Mouse (Mus musculus) megakaryocyte-erythroid progenitor cell, adult 5 weeks (primary cell): ENCODE measurements around the gene Dnpep. TPM values are rescaled to one million over a fixed set of nuclear protein-coding genes. Genes with fewer than 3 reads are reported as not detected.

ENCODE experiments used
- polyA plus RNA-seq: library from polyadenylated mRNA; stranded (reverse); fragments of >175 nt; gene quantifications from 2 replicates; pipeline ENCODE4 v1.2.3, GENCODE M21; 2012

Gene Dnpep
- 67.1 and 68.5 TPM in 2 replicates for polyA plus RNA-seq

GRCm38 (mm10) chr1:75317241-75318201 lies at the start of gene Dnpep:
TSS of gene Dnpep (minus strand) at chr1:75317990.

DNA sequence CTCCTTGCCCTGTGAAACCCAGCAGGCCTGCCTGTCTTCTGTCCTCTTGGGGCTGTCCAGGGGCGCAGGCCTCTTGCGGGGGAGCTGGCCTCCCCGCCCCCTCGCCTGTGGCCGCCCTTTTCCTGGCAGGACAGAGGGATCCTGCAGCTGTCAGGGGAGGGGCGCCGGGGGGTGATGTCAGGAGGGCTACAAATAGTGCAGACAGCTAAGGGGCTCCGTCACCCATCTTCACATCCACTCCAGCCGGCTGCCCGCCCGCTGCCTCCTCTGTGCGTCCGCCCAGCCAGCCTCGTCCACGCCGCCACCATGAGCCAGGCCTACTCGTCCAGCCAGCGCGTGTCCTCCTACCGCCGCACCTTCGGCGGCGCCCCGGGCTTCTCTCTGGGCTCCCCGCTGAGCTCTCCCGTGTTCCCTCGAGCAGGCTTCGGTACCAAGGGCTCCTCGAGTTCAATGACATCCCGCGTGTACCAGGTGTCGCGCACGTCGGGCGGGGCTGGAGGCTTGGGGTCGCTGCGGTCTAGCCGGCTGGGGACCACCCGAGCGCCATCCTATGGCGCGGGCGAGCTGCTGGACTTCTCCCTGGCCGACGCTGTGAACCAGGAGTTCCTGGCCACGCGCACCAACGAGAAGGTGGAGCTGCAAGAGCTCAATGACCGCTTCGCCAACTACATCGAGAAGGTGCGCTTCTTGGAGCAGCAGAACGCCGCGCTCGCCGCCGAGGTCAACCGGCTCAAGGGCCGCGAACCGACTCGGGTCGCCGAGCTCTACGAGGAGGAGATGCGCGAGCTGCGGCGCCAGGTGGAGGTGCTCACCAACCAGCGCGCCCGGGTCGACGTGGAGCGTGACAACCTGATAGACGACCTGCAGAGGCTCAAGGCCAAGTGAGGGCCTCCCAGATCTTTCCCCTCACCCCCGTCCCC lies 42.6 kb upstream of the Dnpep start, which contains the start of gene Des:
Des (plus strand) TSS at position 218 of the 920 bp plus-strand sequence.

DNA sequence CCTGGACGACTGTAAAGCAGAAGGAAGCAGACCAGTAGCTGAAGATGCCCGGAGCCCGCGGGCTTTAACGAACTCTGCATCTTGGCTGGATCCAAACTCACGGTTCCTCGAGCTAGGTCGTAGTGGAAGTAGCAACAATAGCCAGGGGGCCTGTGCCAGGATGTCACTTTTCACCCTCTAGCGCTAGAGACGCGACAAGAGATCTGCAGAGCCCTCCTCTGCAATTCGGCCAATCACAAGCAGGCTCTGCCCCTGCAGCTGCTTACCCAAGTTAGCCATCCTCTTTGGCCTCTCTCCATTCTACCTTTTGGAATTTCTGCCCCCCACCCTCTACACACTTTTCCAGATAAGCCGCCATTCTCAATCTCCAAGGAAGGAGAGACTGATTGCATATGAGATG lies 39.6 kb downstream of the Dnpep start, which contains the start of gene Resp18:
Resp18 (minus strand) TSS at position 188 of the 400 bp plus-strand sequence.

DNA sequence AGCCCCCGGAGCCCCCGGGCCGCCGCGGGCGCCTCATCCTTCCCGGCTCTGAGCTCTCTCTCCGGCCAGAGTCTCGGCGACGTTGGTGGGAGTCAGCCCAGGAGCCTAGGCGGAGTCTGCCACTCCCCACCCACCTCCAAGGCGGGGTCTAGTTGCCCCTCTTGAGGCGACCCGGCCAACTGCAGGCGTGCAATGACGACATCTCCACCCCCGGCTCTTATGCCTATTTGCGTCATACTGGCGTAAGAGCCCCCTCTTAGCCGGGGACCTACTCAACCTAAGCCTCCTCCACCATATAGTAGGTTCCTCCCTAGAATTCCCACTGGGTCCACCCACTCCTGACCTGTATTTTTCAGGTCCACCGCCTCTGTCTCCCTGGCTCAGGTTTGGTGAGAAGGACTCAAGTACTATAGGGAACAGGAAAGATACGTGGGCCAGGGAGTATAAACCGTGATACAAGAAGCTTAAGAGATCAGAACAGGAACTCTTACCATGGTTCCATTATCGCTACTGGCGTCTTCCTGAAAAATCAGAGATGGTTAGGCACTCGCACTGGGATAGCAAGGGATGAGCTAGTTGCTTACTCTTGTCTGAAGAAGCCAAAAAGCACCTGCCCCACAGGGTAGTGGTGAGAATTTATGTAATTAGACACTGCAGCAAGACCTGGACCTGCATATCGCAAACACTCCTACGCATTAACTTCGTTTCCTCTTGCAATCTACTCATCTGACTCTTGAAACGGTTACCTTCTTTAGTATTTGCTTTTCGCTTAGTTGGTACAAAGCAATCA lies 53.5 kb downstream of the Dnpep start, which contains the start of gene Ptprn:
Ptprn (minus strand) TSS at position 412 of the 790 bp plus-strand sequence.

Other genes with a start within 250 kb of the Dnpep start
- gene Nhej1, start 192.8 kb downstream of the Dnpep start, polyA plus RNA-seq, result 0.23 and 0.86 TPM in 2 replicates
- gene Slc23a3, start 184.1 kb downstream of the Dnpep start, polyA plus RNA-seq, result 0.04 and 0.11 TPM in 2 replicates
- gene Cnppd1, start 175.3 kb downstream of the Dnpep start, polyA plus RNA-seq, result 46.0 and 48.0 TPM in 2 replicates
- gene Retreg2, start 175.2 kb downstream of the Dnpep start, polyA plus RNA-seq, result 76.7 and 81.7 TPM in 2 replicates
- 17.3 and 19.8 TPM in 2 replicates for gene Zfand2b, start 149.3 kb downstream of the Dnpep start, polyA plus RNA-seq
- 2.1 and 2.5 TPM in 2 replicates for gene Abcb6, start 137.6 kb downstream of the Dnpep start, polyA plus RNA-seq
- 9.1 and 10.4 TPM in 2 replicates for gene Ankzf1, start 125.8 kb downstream of the Dnpep start, polyA plus RNA-seq
- gene Atg9a, start 125.8 kb downstream of the Dnpep start, polyA plus RNA-seq, result 37.1 and 46.0 TPM in 2 replicates
- gene Glb1l, start 107.2 kb downstream of the Dnpep start, polyA plus RNA-seq, result 1.1 and 1.2 TPM in 2 replicates
- gene Stk16, start 107.2 kb downstream of the Dnpep start, polyA plus RNA-seq, result 240 and 305 TPM in 2 replicates
- 122 and 162 TPM in 2 replicates for gene Tuba4a, start 98.1 kb downstream of the Dnpep start, polyA plus RNA-seq
- gene A630095N17Rik, start 85.9 kb downstream of the Dnpep start, polyA plus RNA-seq, result not detected in 2 replicates
- gene Dnajb2, start 81.6 kb downstream of the Dnpep start, polyA plus RNA-seq, result 10.7 and 13.4 TPM in 2 replicates
- gene Ptprn, start 53.5 kb downstream of the Dnpep start, polyA plus RNA-seq, result 0.20 and 0.35 TPM in 2 replicates
- not detected in 2 replicates for gene Resp18, start 39.6 kb downstream of the Dnpep start, polyA plus RNA-seq
- 0.02 and 0.07 TPM in 2 replicates for gene Des, start 42.3 kb upstream of the Dnpep start, polyA plus RNA-seq
- 0.53 and 1.1 TPM in 2 replicates for gene Speg, start 57.3 kb upstream of the Dnpep start, polyA plus RNA-seq
- 195 and 229 TPM in 2 replicates for gene Gmppa, start 117.9 kb upstream of the Dnpep start, polyA plus RNA-seq
- gene Asic4, start 132.4 kb upstream of the Dnpep start, polyA plus RNA-seq, result 0.04 TPM in 1 of 2 replicates, not detected in the other
- gene Chpf, start 161.3 kb upstream of the Dnpep start, polyA plus RNA-seq, result 11.5 and 12.8 TPM in 2 replicates
- 0.96 TPM in 2 replicates for gene Tmem198, start 161.5 kb upstream of the Dnpep start, polyA plus RNA-seq
- gene Obsl1, start 188.5 kb upstream of the Dnpep start, polyA plus RNA-seq, result 2.0 and 4.2 TPM in 2 replicates
- 0.78 and 0.86 TPM in 2 replicates for gene Inha, start 189.1 kb upstream of the Dnpep start, polyA plus RNA-seq
- 116 and 118 TPM in 2 replicates for gene Stk11ip, start 203.5 kb upstream of the Dnpep start, polyA plus RNA-seq
- gene Slc4a3, start 228.3 kb upstream of the Dnpep start, polyA plus RNA-seq, result 0.41 and 0.89 TPM in 2 replicates